In genomic region chr15:86057413-86057812, GRCm38 (mm10) we compare ENCODE assay signal across 8 mouse cellular contexts. TPM values are rescaled to one million over a fixed set of nuclear protein-coding genes. Genes with fewer than 3 reads are reported as not detected.
DNase-seq lines count a peak whose midpoint lies in the region; ATAC-seq and TF ChIP-seq lines count a peak whose summit lies in the region.

Gramd4 (plus strand) TSS chr15:86057695.

- no peaks in the 10 kb centered on the region for H3K36me3 ChIP-seq in kidney, postnatal 0 days (ENCODE audit: insufficient read depth, low read length)
- H3K36me3 ChIP-seq in hindbrain, embryonic 10.5 days: no peaks in the 10 kb centered on the region
- no peaks in the 10 kb centered on the region for H3K36me3 ChIP-seq in neural tube, embryonic 15.5 days

- peak within 1 kb of the TSS; percentile 96 for H3K4me2 ChIP-seq in kidney, postnatal 0 days (ENCODE audit: low read length)
- peak within 1 kb of the TSS; percentile 74 for H3K4me2 ChIP-seq in neural tube, embryonic 15.5 days

- H3K9me3 ChIP-seq in kidney, postnatal 0 days (replicated peaks; ENCODE audit: low read length): no peaks in the 10 kb centered on the region
- H3K9me3 ChIP-seq in hindbrain, embryonic 10.5 days: no peaks in the 10 kb centered on the region
- no peaks in the 10 kb centered on the region for H3K9me3 ChIP-seq in neural tube, embryonic 15.5 days (replicated peaks)

- no peak for TF ChIP-seq CTCF in kidney, postnatal 0 days (IDR thresholded peaks at IDR 0.05; ENCODE audit: low read depth)

- H3K9ac ChIP-seq in kidney, postnatal 0 days (ENCODE audit: low read depth, low read length): peak within 1 kb of the TSS; percentile 90
- peak within 1 kb of the TSS; percentile 56 for H3K9ac ChIP-seq in neural tube, embryonic 15.5 days (replicated peaks)

- H3K27ac ChIP-seq in kidney, postnatal 0 days: peak within 1 kb of the TSS; percentile 70; the same call in 1 of the 2 replicates
- H3K27ac ChIP-seq in hindbrain, embryonic 10.5 days: peak within 1 kb of the TSS; percentile 97
- peak within 1 kb of the TSS; percentile 96 for H3K27ac ChIP-seq in neural tube, embryonic 15.5 days (replicated peaks)

- peaks cover 43% of the 10 kb centered on the region for H3K4me1 ChIP-seq in kidney, postnatal 0 days (replicated peaks; ENCODE audit: insufficient read depth, low read length)
- peaks cover 55% of the 10 kb centered on the region for H3K4me1 ChIP-seq in hindbrain, embryonic 10.5 days (replicated peaks)
- H3K4me1 ChIP-seq in neural tube, embryonic 15.5 days: peaks cover 48% of the 10 kb centered on the region

- WGBS in kidney, postnatal 0 days: 22% methylated on average over 6 of the region's 6 CpGs
- 19% methylated on average over 6 of the region's 6 CpGs for WGBS in hindbrain, embryonic 10.5 days
- WGBS in neural tube, embryonic 15.5 days: 20% methylated on average over 6 of the region's 6 CpGs

- peak within 1 kb of the TSS; percentile 86 for H3K4me3 ChIP-seq in kidney, postnatal 0 days (replicated peaks; ENCODE audit: low read depth, low read length)
- peak within 1 kb of the TSS; percentile 85 for H3K4me3 ChIP-seq in hindbrain, embryonic 10.5 days
- peak within 1 kb of the TSS; percentile 84 for H3K4me3 ChIP-seq in neural tube, embryonic 15.5 days (replicated peaks)

- H3K27me3 ChIP-seq in kidney, postnatal 0 days (ENCODE audit: insufficient read depth, low read length): no peaks in the 10 kb centered on the region
- H3K27me3 ChIP-seq in hindbrain, embryonic 10.5 days (ENCODE audit: insufficient read depth, poor library complexity, severe bottlenecking): peaks cover 14% of the 10 kb centered on the region; the same call in 1 of the 2 replicates
- H3K27me3 ChIP-seq in neural tube, embryonic 15.5 days (replicated peaks): no peaks in the 10 kb centered on the region

- DNase-seq in kidney, postnatal 0 days (ENCODE audit: low spot score): no peak
- no peak for DNase-seq in kidney, adult 11 months
- peak; percentile 58 for DNase-seq in adrenal gland, postnatal 10 days
- DNase-seq in fat pad, adult 2 months (ENCODE audit: extremely low read depth, low read depth, low spot score): peak; percentile 88
- no peak for DNase-seq in hindbrain, embryonic 10.5 days (ENCODE audit: low spot score)
- DNase-seq in liver: peak; percentile 42
- no peak for DNase-seq in testis, postnatal 14 days (ENCODE audit: low spot score)

- ATAC-seq in kidney, postnatal 0 days (replicated peaks; ENCODE audit: low FRiP score, low read depth): no peak
- no peak for ATAC-seq in neural tube, embryonic 15.5 days (ENCODE audit: low FRiP score)

RNA-seq across cellular contexts. Expression of gene Gramd4, which starts in this region (rescaled TPM):
- polyA plus RNA-seq in kidney, postnatal 0 days (2015; fragmentation: Nextera tagmentation; extraction: Ambion mirVana): 13.3 and 13.5 TPM in 2 replicates
- 10 to 100 TPM; 13.9 to 22.1 TPM for total RNA-seq in adrenal gland, postnatal 10 days (2021)
- 16.6 and 18.0 TPM in 2 replicates for polyA plus RNA-seq in hindbrain, embryonic 10.5 days (2016; fragmentation: Nextera tagmentation; extraction: Ambion mirVana)
- polyA plus RNA-seq in neural tube, embryonic 15.5 days (2015; fragmentation: Nextera tagmentation; extraction: Ambion mirVana): 25.4 and 25.8 TPM in 2 replicates

Comparison
In these comparisons a context has a peak if more than half of its experiments do, and no peak if none do; other contexts are left out.
1. DNase-seq: peak in adrenal gland, postnatal 10 days (single experiment), fat pad, adult 2 months (single experiment) and liver (single experiment); none in kidney, postnatal 0 days (single experiment), kidney, adult 11 months (single experiment), hindbrain, embryonic 10.5 days (single experiment) and testis, postnatal 14 days (single experiment).
2. Peak in every context shown above with its lines, with median percentiles within 50 percentile points of each other: H3K27ac ChIP-seq and H3K4me3 ChIP-seq.